Mouse (Mus musculus) liver, postnatal 0 days (tissue): ENCODE data around the gene Usp35.

ENCODE experiments used
- CTCF ChIP-seq: sonication (generic); IDR thresholded peaks from 2 replicates; pipeline ENCODE4 v1.5.1; 2016; ENCODE audit warnings: antibody characterized with exemption, low read depth
- EP300 ChIP-seq: IDR thresholded peaks from 2 replicates; pipeline ENCODE4 v1.6.1; 2016; ENCODE audit warnings: antibody characterized with exemption, low read depth, mild to moderate bottlenecking

DNA sequence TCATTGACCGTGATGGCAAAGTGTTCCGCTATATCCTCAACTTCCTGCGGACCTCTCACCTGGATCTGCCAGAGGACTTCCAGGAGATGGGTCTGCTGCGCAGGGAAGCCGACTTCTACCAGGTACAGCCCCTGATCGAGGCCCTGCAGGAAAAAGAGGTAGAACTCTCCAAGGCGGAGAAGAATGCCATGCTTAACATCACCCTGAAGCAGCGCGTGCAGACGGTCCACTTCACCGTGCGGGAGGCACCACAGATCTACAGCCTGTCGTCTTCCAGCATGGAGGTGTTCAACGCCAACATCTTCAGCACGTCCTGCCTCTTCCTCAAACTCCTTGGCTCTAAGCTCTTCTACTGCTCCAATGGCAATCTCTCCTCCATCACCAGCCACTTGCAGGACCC, 15.6 kb upstream of the Usp35 start:
- TF ChIP-seq CTCF (no peak), EP300 (no peak)
